Mouse (Mus musculus): ENCODE results near the gene Xlr3c.
"Not testable (repeated sequence)": the region's sequence is repeated elsewhere in the genome, so short reads cannot be mapped to it uniquely, and the experiment has no call there.

The Xlr3c gene

GRCm38 (mm10) chrX:73225365-73225764 lies 39.8 kb downstream of the Xlr3c start:
- Histone ChIP-seq H3K36me3 (ENCODE audit: insufficient read depth, low read length) (no peaks in the 10 kb centered on the region), H3K27me3 (ENCODE audit: insufficient read depth, low read length) (no peaks in the 10 kb centered on the region)
- TF ChIP-seq POU5F1 (IDR thresholded peaks at IDR 0.05; ENCODE audit: borderline replicate concordance, low read length) (no peak), NANOG (IDR thresholded peaks at IDR 0.05; ENCODE audit: borderline replicate concordance, low read length) (no peak), CTCF (conservative IDR thresholded peaks at IDR 0.05; ENCODE audit: low read length) (no peak)

GRCm38 (mm10) chrX:73213819-73214564 lies 51.2 kb downstream of the Xlr3c start, which contains the start of gene Xlr4b:
TSS of gene Xlr4b (plus strand) at chrX:73214333.
- not testable (repeated sequence) for H3K9me3 ChIP-seq (ENCODE audit: low read length); H3K4me3 ChIP-seq (replicated peaks; ENCODE audit: low read length); H3K36me3 ChIP-seq (ENCODE audit: insufficient read depth, low read length); H3K27me3 ChIP-seq (ENCODE audit: insufficient read depth, low read length); H3K4me1 ChIP-seq (replicated peaks; ENCODE audit: low read depth, low read length)

More at GRCm38 (mm10) chrX:73225365-73225764, 39.8 kb downstream of the Xlr3c start:
- no peaks in the 10 kb centered on the region for H3K9me3 ChIP-seq (ENCODE audit: low read length)
- no peaks in the 10 kb centered on the region for H3K4me1 ChIP-seq (replicated peaks; ENCODE audit: low read depth, low read length)
- H3K4me3 ChIP-seq (replicated peaks; ENCODE audit: low read length), result no peak overlapping the region

All from E14TG2a.4 (cell line).